Mouse (Mus musculus) heart, adult 8-10 months (tissue): Measurements from ENCODE around the gene Fchsd2. TPM values are rescaled to one million over a fixed set of nuclear protein-coding genes. Genes with fewer than 3 reads are reported as not detected.

ENCODE experiments used
- DNase-seq: peaks from one replicate; pipeline ENCODE4 v3.0.0; 2022; ENCODE audit warnings: low spot score
- total RNA-seq, 4 experiments: library from RNA; stranded (reverse); gene quantifications; 2 replicates each; pipeline ENCODE4 v1.2.4; 2022

Gene Fchsd2
- total RNA-seq, 4 experiments from 2014 or later, result 17.2 to 23.8 (median 19.1) TPM

DNA sequence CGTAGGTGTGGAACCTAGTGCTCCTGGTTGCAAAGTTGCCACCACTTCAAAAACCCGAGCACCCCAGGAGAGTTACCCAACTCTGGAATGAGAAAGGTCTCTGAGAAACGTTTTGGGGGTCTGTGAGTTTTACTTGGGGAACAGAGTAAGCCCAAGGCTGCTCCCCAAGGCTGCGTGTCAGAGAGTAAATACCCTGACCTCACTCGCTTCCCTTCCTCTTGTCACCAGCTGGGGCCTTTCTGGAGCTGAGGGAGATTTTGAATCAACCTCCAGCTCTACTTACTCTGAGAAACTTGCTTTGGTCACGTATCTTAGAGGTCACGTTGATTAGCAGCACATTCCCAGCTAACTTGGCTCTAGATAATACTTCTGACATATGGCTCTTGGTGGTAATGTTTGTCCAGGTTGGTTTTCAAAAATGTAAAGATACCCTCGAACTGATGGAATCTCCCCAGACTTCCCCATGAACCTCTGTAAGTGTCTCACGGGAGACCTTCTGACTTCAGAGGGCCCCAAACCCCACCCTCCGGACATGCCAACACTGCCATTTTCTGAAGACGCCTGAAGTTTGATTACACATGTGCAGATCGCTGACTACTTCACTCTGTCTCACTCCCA lies 20.4 kb upstream of the Fchsd2 start:
- no peak for DNase-seq

DNA sequence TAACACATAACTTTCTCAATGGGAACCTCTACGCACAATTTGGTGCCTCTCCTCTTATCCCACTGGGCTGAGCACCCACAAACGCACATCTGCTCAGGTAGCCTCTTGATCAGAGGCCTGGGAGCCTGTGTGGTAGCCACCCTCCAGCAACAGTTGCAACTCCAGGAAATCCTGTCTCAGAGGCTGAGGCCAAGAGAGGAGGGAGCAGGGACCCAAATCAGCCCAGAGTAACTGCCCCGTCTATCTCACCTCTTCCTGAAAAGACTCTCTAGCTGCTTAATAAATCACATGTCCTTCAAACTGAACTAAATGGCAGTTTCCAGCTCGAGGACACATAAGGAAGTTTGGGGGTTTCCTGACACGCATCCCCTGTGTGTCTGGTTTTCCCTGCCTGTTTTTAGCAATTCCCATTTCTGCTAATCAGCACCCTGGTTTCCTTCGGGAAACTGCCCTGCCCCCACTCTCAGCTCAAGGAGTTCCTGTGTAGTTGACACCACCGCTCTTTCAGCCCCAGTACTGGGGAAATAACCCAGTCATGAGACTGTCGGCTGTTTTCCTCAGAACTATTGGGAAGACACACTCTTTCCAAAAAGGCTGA lies 18.4 kb upstream of the Fchsd2 start:
- no peak for DNase-seq

DNA sequence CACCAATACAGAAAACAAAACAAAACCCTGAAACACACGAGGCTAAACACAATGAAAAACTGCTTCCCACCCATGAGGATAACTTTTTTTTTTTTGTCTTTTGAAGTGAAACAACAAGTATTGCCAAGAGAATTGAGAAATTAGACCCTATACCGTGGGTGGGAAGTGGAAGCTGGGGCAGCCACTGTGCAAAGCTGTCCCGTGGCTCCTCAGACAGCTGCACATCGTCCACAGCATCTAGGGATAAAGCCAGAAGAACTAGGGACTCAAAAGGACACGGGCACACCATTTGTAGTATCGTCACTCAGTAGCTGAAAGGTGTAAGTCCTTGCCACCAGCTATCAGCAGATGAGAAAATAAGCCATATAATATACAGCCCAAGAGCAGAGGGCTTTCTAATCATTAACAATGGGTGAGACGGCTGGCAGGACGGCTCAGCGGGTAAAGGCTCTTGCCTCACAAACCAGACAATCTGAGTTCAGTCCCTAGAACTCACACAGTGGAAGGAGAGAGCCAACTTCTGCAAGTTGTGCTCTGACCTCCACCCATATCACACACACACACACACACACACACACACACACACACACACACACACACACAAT lies 9.0 kb upstream of the Fchsd2 start:
- DNase-seq, result no peak

DNA sequence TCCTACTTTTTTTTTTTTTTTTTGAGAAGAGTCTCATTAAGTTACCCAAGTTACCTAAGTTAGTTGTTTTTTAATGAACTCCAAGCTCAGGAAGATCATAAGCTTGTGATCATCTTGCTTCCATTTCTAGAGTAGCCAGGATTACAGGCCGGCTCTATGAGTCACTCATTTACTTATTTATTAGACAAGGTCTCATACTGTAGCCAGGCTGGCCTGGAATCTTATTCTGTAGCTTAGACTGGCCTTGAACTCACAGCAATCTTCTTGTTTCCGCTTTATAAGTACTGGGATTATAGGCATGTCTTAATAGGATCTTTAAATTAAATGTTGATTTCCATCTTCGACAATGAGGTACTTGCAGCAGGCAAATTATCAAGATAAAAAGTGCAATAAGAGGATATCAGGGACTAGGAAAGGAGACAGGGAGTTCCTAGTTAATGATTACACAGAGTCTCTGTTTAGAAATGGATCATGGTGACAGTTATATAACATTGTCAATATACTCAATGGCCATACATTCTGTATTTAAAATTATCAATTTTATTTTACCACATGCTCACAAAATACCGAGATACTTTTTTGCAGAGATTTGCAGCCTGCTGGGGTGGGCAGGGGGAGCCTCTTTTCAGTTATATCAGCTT lies 7.7 kb upstream of the Fchsd2 start:
- DNase-seq, result no peak

DNA sequence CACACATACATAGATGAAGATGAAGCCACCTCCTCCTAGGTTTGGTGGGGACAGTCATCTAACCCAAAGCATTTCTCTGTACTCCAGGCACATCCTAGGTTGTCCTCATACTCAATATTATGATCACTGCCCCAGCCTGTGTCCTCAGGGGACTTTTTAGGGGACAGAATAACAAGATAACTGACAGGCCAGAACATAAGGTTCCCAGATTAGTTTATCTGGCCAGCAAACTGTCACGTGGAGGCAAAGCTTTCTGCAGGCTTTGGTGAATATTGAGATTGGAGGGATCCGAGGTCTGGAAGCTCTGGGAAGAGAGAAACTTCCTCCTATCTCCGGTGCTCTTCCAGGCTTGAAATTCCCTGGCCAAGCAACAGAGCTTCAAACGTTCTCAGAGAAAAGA lies 6.9 kb upstream of the Fchsd2 start:
- peak; percentile 68 for DNase-seq

DNA sequence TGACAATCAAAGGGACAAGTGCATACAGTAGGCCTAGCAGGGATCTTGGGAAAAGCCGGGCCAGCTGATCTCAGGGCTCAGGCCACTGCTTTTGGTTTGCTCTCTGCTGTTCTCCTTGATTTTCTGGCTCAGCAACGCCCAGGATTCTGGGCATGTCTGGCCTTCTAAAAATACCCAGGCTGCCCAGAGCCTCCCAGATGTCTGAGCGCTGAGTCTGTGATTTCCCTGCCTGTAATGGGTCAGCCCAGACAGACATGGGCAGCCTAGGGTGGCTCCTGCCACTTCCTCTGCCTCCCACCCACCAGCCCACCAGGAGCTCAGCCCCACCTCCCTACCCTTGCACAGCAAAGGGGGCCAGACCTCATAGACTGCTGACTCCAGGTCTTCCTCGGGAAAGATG lies 4.0 kb upstream of the Fchsd2 start:
- peak; percentile 62 for DNase-seq

DNA sequence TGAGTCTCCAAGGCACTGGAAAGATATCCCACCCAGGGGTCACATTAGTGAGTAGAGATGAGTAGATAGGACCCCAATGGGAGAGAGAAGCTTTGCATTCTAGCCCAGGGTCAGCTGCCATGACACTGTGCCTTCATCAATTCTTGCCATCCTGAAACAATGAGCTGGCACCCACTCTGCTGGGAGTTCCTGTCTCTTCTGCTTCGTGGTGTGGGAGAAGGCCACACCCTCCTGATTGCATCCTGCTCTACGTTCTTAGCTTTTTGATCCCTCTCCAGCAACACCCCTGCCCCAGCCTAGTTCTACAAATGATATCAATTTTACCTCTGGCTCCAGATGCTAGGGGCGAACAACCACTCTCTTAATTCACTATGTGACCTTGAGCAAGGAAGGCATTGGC lies 3.4 kb upstream of the Fchsd2 start:
- DNase-seq, result no peak

DNA sequence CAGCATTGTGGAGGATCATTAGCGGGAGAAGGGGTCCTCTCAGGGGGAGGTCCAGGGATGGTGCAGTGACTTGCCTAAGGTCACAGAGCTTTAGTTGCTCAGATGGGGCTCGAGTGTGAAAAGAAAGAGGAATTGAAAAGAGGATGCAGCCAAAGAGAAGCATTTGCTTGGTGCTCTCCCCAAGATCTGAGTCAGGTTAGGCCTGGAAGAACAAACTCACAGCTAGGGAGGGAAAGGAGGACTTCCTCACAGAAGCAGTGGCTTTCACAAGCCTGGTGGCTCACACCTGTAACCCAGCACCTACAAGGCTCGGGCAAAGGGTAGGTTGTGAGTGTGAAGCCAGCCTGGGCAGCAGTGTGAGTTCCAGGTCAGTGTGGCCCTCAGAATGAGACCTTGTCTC lies 568 bp downstream of the Fchsd2 start:
- no peak for DNase-seq

DNA sequence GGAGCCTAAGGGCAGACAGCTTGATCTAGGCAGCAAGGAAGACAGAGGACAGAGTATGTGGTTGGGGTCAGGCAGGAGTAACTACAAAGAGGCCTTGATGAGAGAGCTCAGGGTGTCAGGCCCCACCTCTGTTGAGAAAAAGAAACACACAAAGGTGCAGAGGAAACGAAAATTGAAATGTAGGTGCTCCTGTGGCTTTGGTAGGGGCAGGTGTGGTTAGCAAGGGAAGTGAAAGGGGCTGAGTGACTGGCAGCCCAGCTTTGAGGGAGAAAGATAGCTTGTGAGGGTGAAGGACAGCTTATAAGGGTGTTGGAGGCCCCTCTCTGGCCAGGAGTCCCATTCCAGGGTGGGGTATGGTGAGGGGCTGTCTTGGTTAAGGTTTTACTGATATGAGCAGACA lies 2.1 kb downstream of the Fchsd2 start:
- no peak for DNase-seq

DNA sequence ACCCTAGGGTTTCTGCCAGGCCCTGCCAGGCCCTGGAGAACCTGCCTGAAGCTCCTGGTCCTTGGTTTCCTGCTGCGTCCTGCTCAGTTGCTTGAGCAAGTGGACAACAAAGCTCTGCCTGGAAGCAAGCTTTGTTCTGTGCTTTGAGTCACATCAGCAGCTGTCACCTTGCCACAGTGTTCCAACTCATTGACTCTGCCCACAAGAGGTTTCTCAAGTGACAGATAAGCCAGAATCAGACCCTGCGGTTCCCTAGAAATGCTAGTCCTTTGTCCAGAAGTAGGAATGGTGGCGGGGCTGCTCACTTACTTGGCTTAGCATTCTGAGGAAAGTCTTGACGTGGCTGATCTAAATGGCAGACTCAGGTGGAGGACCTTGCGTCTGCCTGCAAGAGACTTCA lies 2.9 kb downstream of the Fchsd2 start:
- no peak for DNase-seq

DNA sequence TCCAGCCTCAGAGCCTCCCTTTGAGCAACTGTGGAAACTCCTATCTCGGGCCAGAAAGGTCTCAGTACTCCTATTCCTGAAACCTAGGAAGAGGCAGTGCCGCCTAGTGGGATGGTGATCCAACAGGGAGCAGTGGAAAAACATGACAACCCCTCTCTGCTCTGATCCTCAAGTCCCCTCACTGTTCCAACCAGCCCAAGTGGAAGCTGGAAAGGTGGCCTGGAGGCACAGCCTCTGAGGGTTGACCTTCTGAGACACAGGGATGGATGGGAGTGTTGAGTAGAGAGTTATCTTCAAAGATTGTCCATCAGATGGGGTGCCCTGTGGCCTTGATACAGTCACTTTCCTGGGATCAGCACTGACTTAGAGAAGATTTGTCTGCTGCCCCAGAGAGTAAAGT lies 3.9 kb downstream of the Fchsd2 start:
- no peak for DNase-seq

DNA sequence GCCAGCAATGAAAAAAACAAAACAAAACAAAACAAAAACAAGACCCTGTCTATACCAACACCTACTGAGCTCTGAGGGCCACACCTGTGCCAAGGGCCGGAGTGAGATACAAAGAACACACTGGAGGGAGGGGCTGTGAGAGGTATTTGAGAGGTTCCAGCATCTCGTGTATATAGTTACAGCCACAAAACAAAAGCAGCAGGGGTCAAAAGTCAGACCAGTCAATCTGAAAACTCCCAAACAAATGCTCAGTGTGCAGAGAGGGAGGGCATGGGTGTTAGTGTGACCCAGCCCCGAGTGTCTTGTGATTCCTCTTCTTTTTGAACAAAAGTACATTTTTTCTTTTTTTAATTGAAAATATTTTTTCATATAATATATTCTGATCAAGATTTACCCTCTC lies 4.4 kb downstream of the Fchsd2 start:
- no peak for DNase-seq

DNA sequence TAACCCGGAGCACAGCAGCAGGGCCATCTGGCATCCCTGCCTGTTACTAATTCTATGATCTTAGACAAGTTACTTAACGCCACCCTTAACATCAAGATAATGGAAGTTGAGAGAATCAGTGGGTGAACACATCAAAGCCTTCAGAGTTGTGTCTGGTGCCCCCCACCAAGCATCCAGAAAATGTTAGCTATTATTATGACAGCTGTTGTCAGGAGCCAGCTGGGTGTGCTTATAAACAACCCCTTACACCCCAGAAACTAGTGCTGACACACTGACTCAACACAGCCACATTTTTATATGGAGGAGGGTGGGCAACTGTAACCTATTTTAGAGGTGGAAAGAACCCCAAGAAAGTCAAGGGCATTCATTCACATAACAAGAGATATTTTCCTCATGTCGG lies 7.3 kb downstream of the Fchsd2 start:
- DNase-seq, result no peak

DNA sequence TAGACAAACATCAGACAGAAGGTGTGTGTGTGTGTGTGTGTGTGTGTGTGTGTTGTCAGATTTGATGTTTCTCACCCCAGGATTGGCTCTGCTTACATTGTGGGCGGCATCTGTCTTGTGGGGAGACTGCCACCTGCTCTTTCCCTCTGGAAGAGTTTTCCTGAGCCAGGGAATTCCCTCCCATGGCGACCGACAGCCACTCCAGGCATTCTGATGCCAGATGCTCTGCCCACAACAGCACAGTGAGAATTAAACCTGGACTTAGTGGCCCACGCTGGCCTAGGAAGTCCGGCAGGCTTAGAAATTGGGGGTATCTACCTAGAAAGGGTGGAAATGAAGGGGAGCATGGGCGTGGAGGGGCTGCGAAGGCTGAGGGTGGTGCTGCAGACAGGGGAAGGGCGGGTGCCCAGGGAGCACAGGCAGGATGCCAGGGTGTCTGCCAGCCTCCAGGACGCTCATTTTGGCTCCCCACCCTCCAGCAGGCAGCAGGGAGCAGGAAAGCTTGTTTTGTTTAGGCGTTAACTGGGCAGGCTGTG lies 8.6 kb downstream of the Fchsd2 start:
- no peak for DNase-seq

DNA sequence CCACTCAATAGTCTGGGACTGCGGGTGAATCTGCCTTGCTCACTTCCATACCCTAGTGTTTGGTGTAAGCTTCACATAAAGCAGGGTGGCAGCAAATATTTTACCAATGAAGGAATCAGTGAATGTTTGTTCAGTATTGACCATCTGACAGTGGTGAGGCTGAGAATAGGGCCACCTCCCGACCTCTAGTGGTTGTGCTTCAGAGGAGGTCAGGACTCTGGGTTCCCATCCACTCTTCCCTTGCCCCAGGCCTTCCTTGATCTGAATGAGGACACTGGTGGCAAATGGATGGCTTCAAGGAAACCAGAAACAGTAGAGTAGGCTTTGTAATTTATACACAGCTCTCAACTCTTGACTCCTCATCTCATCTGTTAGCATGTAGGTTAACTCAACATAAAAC lies 14.0 kb downstream of the Fchsd2 start:
- DNase-seq, result no peak

DNA sequence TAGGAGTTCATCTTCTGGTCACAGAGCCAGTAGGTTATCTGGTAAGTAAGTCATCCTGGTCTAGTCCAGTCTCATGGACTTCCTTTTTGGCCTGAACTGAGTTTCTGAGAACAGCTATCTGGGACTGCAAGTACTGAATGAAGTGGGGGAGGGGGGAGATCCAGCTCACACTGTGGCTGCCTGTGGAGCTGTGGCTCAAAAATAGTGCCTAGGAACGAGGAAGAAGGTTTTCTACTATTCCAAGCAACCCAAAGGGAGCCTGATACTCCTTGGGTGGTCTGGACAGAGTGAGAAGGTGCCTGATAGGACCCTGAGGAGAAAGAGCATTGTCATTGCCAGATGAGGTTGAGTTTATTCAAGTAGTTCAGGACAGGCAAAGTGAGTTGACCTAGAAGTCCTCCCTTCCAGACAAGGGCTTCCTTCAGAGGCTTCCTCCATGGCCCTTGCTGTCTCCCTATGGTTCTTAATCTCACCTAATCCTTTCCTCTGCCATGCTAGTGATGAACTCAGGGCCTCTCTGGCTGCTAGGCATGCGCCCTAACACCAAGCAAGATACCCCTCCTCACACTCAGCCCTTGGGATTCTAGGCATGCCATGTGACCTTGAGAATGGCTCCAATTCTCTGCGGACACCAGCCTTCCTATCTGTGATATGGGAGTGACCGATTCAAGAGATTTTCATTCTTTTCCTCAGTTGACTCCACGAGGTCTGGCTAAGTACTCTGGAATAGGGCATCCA lies 14.6 kb downstream of the Fchsd2 start:
- no peak for DNase-seq

DNA sequence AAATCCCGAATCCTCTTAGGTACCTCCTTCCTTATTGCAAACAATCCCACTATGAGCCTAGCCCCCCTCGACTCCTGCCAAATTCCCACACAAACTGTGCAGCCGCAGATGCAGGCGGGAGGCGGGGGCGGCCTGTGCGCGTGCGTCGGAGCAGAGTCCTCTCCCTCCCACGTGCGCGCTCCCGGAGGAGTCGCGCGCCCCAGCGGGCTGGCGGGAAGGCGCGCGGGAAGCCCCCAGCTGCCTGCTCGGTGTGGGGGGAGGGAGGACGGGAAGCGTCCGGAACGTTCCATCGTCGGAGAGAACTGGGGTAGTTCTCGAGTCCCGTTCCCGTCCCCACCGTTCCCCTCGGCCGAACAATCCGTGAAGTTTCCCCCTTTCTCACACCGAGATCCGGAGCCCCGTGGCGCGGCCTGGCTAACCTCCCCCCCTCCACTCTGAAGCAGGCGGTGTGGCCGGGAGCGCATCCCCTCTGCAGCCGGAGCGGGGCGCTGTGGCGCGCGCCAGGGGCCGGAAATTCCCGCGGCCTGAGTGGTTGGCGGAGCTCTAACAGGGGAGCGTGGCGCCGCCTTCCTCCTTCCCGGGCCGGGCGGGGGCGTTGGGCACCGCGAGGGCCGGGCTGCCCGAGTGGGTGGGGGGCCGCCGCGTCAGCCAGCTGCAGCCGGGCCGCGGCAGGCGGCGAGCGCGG lies 15.4 kb downstream of the Fchsd2 start:
- DNase-seq, result peak; percentile 98

DNA sequence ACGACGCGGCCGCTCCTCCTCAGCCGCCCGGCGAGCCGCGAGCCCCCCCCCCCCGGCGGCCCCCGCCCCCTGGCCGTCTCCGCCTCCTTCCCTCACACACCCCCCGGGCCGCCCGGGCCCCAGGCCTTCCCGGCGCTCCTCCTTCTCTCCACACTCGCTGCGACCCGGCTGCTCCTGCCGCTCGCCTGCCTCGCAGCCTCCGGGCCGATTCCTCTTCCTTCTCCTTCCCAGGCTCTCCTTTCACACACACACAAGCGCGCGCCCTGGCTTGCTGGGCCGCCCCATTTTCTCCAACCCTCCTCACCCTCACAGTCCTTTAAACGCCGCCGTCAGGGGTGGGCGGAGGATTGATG lies 16.0 kb downstream of the Fchsd2 start:
- peak; percentile 75 for DNase-seq

DNA sequence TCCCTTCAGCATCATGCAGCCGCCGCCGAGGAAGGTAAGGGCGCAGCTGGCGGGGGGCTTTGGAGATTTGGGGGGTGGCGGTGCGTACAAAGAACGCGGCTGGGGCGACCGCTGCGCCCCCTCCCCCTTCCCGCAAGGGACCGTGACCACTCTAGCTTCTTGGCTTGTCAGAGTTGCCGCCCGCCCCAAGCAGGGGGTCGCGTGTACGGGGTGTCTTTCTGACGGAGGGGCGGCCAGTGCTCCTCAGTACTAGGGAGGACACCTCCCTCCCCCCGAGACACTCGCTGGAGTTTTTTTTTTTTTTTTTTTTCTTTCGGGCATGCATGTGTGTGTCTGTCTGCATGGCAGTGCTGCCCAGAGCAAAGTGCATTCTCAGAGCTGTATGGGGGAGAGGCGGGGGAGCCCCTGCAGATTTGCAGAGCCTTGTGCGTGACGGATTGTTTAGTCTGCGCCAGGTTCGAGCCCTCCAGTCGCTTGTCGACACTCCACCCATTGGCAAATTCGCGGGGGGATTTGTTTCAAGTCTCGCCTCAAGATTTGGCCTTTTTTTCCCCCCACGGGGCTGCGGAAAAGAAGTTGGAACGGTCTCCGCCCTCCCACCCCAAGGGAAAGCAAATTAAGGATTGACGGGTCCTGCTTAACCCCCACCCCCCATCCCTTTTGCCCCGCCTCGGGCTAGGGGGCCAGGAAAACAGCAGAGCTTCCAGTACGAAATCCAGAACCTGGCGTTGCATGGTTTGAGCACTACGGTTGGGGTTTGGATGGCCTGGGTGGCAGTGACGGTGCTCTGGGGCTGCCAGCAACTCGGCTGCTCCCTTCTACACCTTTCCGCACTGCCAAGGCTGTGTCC lies 16.6 kb downstream of the Fchsd2 start:
- no peak for DNase-seq

DNA sequence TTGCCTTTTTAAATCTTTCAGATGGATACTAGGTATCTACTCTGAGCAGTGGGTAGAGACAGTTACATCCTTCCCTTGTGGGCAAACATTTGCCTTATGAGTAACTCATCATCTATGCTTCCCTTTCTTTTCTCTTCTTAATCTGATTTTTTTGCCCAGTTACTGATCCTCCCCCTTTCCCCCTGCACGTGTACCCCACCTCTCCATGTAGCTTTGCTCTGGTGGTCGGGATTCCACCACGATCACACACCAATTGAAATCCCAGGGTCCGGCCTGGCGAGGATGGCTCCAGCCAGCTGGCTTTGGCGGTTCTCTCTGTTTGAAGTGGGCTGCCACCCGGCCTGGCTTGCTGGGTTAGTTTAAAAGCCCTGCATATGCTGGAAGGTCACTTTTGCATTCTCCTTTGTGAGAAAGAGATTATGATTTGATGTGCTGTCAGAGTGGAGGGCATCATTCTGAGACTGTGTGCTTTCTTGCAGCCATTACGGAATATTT lies 17.2 kb downstream of the Fchsd2 start:
- DNase-seq, result no peak
